In the genomic region with DNA sequence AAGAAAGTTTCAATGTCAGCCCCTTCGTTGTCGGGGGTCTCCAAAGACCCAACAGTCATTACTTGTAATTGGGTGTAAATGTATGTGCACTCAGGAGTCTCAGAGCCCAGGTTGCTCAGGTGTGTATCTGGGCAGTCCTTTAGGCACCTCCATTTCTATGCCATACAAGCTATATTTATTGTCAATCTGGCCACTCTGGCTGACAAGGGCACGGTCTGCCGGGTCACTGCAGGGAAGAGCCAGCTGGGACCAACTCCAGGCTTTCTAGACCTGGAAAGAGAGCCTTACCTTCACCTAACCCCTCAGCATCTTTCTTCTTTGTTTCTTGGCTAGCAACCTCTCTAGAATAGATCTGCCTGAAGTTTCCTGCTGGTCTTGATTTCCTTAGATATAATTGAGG, we compare ENCODE assay signal across 10 mouse cellular contexts. TPM values are rescaled to one million over a fixed set of nuclear protein-coding genes. Genes with fewer than 3 reads are reported as not detected.
DNase-seq lines count a peak whose midpoint lies in the region; ATAC-seq and TF ChIP-seq lines count a peak whose summit lies in the region.
"Had no signal": no experiment of that assay in that cellular context is flagged by ENCODE, and none has a peak within 500 bp of the region (broad histone marks: within the 10 kb centered on the region; RNA-seq: fewer than 3 reads in every experiment).

No protein-coding gene starts in this region.

- H3K9ac ChIP-seq in heart, embryonic 16.5 days (ENCODE audit: low read length), result peak overlapping the region; percentile 25; the same call in 1 of the 2 replicates

- peak overlapping the region; percentile 17 for H3K27ac ChIP-seq in heart, embryonic 16.5 days (ENCODE audit: low read length)
- peak overlapping the region; percentile 99 for H3K27ac ChIP-seq in macrophage

- H3K36me3 ChIP-seq in heart, embryonic 16.5 days (ENCODE audit: control insufficient read depth, insufficient read depth), result peaks cover 34% of the 10 kb centered on the region
- H3K36me3 ChIP-seq in macrophage (ENCODE audit: inconsistent target), result peaks cover 31% of the 10 kb centered on the region

- no peak for TF ChIP-seq CTCF in lung, adult 2 months (IDR thresholded peaks at IDR 0.05; ENCODE audit: insufficient read depth, low read length)

- DNase-seq in cerebellum, adult 18-20 months, result peak; percentile 57 to 60
- DNase-seq in cerebellum, adult 8-10 months, result no peak
- no peak for DNase-seq in heart, adult 9 months (ENCODE audit: low spot score in 2 of 2)
- peak; percentile 11 for DNase-seq in lung, adult 2 months
- DNase-seq in lung, postnatal 25 days (ENCODE audit: low spot score), result no peak
- no peak for DNase-seq in thymus, postnatal 4 days
- DNase-seq: adrenal gland, adult 8-10 months; embryo, embryonic 11 days had no signal

- no peak overlapping the region for H3K4me3 ChIP-seq in heart, embryonic 16.5 days (ENCODE audit: low read length)
- H3K4me3 ChIP-seq in lung, adult 2 months (replicated peaks; ENCODE audit: extremely low read depth, low read depth, low read length), result no peak overlapping the region
- H3K4me3 ChIP-seq in macrophage (ENCODE audit: inconsistent target), result no peak overlapping the region

- H3K27me3 ChIP-seq in heart, embryonic 16.5 days (ENCODE audit: control insufficient read depth, insufficient read depth, low read length), result no peaks in the 10 kb centered on the region

- H3K9me3 ChIP-seq in heart, embryonic 16.5 days (replicated peaks; ENCODE audit: control insufficient read depth, low read length), result no peaks in the 10 kb centered on the region

- H3K4me2 ChIP-seq in heart, embryonic 16.5 days (ENCODE audit: low read depth, low read length), result no peak overlapping the region

- H3K79me2 ChIP-seq in macrophage (ENCODE audit: inconsistent target), result peaks cover 95% of the 10 kb centered on the region

- ATAC-seq in heart, embryonic 16.5 days (replicated peaks; ENCODE audit: extremely low read depth, insufficient read depth, low FRiP score), result no peak

- no peak for TF ChIP-seq POLR2A in lung, adult 2 months (IDR thresholded peaks at IDR 0.05; ENCODE audit: borderline replicate concordance, extremely low read depth, low read depth, low read length)

- H3K4me1 ChIP-seq in heart, embryonic 16.5 days (ENCODE audit: control insufficient read depth, insufficient read depth, low read length), result peaks cover 62% of the 10 kb centered on the region
- peaks cover 63% of the 10 kb centered on the region for H3K4me1 ChIP-seq in lung, adult 2 months (ENCODE audit: control insufficient read depth, insufficient read depth, low read length)

- 70% methylated on average over 4 of the region's 4 CpGs for WGBS in heart, embryonic 16.5 days
- WGBS in lung, adult 2 months, result 40% methylated on average over 4 of the region's 4 CpGs
- 60% methylated on average over 4 of the region's 4 CpGs for WGBS in macrophage (ENCODE audit: missing documents)

RNA-seq across cellular contexts. Expression of a gene that starts 8.2 kb away (rescaled TPM):
- polyA plus RNA-seq in heart, embryonic 16.5 days (2015; fragmentation: Nextera tagmentation; extraction: Ambion mirVana), result 17.0 and 19.4 TPM in 2 replicates
- 87.2 and 115 TPM in 2 replicates for polyA plus RNA-seq in lung, adult 2 months (2012; rRNA removed)
- total RNA-seq in macrophage (2018; cell fraction: chromatin; rRNA removed), result 10 to 100 TPM; 15.9 to 99.6 (median 53.2) TPM
- 100 to 1,000 TPM in 1 of 26 experiments, 10 to 100 TPM in 25; 25.7 to 101 (median 73.3) TPM for total RNA-seq in macrophage (2018; cell fraction: cytosol; rRNA removed)
- 100 to 1,000 TPM in 4 of 26 experiments, 10 to 100 TPM in 22; 24.4 to 126 (median 65.5) TPM for total RNA-seq in macrophage (2018; cell fraction: nucleus; rRNA removed)
- 33.5 to 58.8 TPM (median 46.5 TPM) in 3 replicates for polyA plus RNA-seq in macrophage (2018)

Comparison
In these comparisons a context has a peak if more than half of its experiments do, and no peak if none do; other contexts are left out.
1. DNase-seq: peak in cerebellum, adult 18-20 months (2 of 2) and lung, adult 2 months (single experiment); none in cerebellum, adult 8-10 months (single experiment), heart, adult 9 months (0 of 2), lung, postnatal 25 days (single experiment) and thymus, postnatal 4 days (single experiment).